Mouse (Mus musculus): Measurements from ENCODE around the gene Tsc22d1. TPM values are rescaled to one million over a fixed set of nuclear protein-coding genes. Genes with fewer than 3 reads are reported as not detected.

The Tsc22d1 gene
- 18.4 and 18.6 TPM in 2 replicates for total RNA-seq (2015; ENCODE audit: low replicate concordance)
- 14.4 and 21.5 TPM in 2 replicates for total RNA-seq (2017; ENCODE audit: low replicate concordance)

DNA sequence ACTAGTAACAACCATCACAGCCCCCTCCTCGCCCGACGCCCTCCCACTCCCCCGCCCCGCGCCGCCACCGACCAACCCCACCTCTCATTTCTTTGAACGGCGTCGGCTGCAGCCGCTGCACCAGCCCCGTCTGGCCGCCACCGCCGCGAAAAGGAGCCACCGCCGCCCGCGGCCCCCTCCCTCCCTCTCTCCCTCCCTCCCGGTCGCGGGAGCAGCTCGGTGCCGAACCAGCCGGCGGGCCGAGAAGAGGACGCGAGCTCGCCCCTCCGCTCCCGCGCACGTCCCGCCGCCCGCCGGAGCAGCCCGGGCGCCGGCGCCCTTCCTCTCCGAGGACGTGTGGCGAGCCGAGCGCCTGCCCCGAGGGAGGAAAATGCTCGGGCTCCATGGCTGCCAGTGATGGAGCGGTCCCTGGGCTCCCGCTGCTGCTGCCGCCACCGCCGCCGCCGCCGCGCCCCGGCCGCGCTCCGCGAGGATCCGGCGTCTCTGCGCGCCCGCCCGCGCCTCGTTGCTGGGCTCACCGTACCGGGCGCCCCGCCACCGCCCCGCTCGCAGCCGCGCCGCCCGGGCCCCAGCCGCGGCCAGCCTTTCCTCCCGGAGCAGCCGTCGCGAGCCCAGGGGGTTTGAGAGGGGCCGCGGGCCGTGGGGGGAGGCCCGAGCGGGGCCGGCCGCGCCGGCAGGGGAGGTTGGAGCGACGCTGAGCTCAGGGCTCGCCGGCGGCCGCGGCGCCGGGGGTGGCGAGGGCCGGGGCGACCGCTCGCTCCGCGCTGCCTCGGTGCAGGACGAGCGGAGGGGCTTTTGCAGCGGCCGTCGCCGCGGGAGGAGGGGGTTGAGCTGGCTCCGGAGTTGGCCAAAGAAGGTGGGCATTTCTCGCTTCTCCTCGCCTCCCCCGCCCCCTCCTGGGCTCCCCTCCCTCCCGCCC is at the start of gene Tsc22d1:
Gene Tsc22d1, plus strand, starts transcription at position 100 of the 919 bp plus-strand sequence.
- ATAC-seq (replicated peaks; ENCODE audit: low FRiP score, poor library complexity, severe bottlenecking): no peak

DNA sequence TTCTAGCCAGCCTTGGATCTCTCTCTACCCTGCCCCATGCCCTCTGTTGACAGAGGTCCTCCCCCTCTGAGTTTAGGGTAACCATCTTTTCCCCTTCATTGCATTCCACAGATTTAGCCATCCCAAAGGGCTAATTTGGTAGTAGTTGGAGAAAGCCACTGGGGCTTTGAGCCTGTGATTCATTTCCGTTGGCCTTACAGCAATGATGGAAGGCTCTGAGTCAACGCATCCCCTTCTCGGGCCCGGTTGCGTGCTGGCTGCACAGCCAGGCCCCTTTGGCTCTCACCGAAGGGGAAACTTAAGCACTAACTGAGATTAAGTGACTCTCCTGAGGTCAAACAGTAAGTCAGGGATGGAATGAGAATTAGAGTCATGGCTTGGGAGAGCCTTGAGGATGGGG is 41.1 kb upstream of the Tsc22d1 start:
- no peak for ATAC-seq (replicated peaks; ENCODE audit: low FRiP score, poor library complexity, severe bottlenecking)

DNA sequence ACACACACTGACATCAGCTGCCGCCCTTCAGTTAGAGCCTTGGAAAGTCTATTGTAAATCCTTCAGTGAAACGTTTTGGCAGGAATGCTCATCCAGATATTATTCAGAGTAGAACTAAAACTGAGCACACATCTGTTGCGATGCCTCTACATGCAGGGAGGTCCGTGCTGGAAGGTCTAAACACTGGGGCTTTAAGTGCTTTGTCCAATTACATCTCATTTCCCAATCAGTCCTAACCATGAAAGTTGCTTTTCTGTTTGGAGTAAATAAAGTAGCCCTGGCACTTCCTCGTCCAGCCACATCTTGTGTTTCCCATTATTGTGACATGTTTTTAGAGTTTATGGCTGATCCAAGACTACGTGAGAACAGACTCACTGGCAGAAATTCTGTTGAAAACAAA is 40.2 kb upstream of the Tsc22d1 start:
- ATAC-seq (replicated peaks; ENCODE audit: low FRiP score, poor library complexity, severe bottlenecking): no peak

GRCm38 (mm10) chr14:76376561-76376960 is 38.2 kb upstream of the Tsc22d1 start:
- no peak for ATAC-seq (replicated peaks; ENCODE audit: low FRiP score, poor library complexity, severe bottlenecking)

DNA sequence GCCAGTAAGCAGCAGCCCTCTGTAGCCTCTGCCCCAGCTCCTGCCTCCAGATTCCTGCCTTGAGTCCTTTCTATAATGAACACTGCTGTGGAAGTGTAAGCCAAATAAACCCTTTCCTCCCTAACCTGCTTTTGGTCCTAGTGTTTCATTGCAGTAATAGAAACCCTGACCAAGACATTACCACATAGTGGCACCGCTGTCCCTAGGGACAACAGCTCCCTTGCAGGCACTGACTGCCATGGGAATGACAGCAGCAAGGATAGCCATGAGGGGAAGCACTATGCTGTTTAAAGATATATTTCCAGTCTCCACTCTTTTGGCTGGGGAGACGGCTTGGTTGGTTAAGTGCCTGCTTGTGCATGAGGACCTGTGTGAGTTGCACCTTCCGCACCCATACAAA is 35.4 kb upstream of the Tsc22d1 start:
- ATAC-seq (replicated peaks; ENCODE audit: low FRiP score, poor library complexity, severe bottlenecking): no peak

GRCm38 (mm10) chr14:76388025-76388424 is 26.7 kb upstream of the Tsc22d1 start:
- ATAC-seq (replicated peaks; ENCODE audit: low FRiP score, poor library complexity, severe bottlenecking): no peak

DNA sequence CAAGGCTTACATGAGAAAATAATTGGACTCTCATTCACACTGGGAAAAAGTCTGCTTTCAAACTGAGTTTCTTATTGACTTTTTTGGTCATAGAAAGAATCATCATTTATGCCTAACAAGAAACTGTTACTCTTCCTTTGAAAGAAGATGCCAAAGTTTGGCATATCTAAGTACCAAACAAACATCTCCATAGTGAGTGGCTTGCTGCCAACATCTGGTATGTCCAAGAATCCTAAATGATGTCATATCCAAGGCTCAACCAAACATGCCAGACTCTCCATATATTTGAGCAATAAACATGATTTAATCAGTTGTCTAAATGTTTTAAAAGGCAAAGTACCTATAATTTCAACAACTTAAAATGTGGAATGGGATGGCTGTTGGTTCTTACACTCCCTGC is 16.5 kb upstream of the Tsc22d1 start:
- no peak for ATAC-seq (replicated peaks; ENCODE audit: low FRiP score, poor library complexity, severe bottlenecking)

GRCm38 (mm10) chr14:76402574-76402973 is 12.2 kb upstream of the Tsc22d1 start:
- ATAC-seq (replicated peaks; ENCODE audit: low FRiP score, poor library complexity, severe bottlenecking): no peak

- ATAC-seq (replicated peaks; ENCODE audit: low FRiP score, poor library complexity, severe bottlenecking): no peak
Observed at GRCm38 (mm10) chr14:76409111-76409510, 5.7 kb upstream of the Tsc22d1 start.

GRCm38 (mm10) chr14:76413773-76414121 is 1.0 kb upstream of the Tsc22d1 start:
- ATAC-seq (replicated peaks; ENCODE audit: low FRiP score, poor library complexity, severe bottlenecking): no peak

DNA sequence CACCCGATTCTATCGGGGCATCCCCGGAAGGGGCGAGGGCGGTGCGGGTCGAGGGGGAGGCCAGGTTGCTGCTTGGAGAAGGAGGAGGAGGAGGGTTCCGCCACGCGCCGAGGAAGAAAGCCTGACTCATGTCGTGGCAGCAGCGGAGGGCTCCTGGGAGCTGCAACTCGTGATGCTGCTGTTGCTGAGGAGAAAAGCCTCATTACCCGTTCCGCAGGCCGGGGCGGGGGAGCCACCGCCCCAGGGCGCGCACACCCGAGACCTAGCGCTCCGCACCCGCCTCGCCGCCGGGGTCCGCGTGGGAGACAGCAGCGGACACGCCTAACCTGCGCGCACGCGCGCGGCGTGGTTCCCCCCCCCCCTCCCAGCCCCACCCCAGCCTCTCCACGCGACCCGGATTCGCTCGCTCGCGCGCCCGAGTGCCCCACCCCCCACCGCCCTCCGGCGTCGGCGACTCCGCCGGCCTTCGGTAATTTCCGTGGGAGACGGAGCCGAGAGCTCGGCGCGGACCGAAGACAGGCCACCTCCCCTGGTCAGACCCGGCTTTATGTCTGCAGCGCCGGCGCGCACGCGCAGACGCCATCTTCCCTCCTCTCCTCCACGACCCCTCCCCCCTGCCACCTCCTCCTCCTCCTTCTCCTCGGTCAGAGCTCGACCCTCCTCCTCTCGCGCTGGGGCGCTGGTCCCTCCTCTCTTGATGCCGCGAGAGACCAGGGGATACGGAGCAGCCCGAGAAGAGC is 469 bp upstream of the Tsc22d1 start:
- no peak for ATAC-seq (replicated peaks; ENCODE audit: low FRiP score, poor library complexity, severe bottlenecking)

GRCm38 (mm10) chr14:76415781-76416301 is 1.1 kb downstream of the Tsc22d1 start:
- no peak for ATAC-seq (replicated peaks; ENCODE audit: low FRiP score, poor library complexity, severe bottlenecking)

DNA sequence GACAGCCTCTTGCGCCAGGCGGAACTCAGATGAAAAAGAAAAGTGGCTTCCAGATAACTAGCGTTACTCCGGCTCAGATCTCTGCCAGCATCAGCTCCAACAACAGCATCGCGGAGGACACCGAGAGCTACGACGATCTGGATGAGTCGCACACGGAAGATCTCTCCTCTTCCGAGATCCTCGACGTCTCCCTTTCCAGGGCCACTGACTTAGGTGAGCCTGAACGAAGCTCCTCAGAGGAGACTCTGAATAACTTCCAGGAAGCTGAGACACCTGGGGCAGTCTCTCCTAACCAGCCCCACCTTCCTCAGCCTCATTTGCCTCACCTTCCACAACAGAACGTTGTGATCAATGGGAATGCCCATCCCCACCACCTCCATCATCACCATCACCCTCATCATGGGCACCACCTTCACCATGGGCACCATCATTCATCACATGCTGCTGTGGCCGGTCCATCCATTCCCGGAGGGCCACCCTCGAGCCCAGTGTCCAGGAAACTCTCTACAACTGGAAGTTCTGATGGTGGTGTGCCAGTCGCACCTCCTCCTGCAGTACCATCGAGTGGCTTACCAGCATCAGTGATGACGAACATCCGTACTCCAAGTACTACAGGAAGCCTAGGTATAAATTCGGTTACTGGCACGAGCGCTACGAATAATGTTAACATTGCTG is 1.7 kb downstream of the Tsc22d1 start:
- no peak for ATAC-seq (replicated peaks; ENCODE audit: low FRiP score, poor library complexity, severe bottlenecking)

GRCm38 (mm10) chr14:76417346-76417745 is 2.6 kb downstream of the Tsc22d1 start:
- no peak for ATAC-seq (replicated peaks; ENCODE audit: low FRiP score, poor library complexity, severe bottlenecking)

- ATAC-seq (replicated peaks; ENCODE audit: low FRiP score, poor library complexity, severe bottlenecking): no peak
Observed at GRCm38 (mm10) chr14:76420726-76421125, 6.0 kb downstream of the Tsc22d1 start.

- no peak for ATAC-seq (replicated peaks; ENCODE audit: low FRiP score, poor library complexity, severe bottlenecking)
Observed at GRCm38 (mm10) chr14:76421162-76421561, 6.4 kb downstream of the Tsc22d1 start.

GRCm38 (mm10) chr14:76425422-76425821 is 10.7 kb downstream of the Tsc22d1 start:
- ATAC-seq (replicated peaks; ENCODE audit: low FRiP score, poor library complexity, severe bottlenecking): no peak

DNA sequence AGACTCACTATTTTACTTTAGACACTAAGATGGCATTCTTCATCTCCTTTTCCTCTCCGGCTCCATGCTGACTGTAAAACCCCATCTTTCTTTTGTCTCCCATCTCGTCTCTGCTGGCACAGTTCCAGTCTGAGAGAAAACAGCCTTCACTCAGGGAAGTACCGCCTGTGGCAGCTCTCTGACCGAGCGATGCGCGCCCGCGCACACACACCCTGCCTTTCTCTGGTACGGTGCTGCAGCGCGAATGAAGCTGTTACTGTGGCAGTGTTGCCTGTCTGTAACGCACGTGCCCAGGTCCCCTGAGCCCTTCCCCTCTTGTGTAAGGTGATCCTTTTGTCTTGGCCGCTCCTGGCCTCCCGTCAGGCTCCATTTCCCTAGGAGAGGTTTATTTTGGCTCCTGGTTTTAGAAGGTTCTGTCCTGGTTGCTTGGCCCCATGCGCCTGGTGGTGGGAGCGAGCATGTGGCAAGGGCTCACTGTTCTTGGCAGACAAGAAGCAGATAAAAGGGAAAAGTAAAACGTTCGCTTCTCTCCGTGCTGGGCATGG is 11.3 kb downstream of the Tsc22d1 start:
- ATAC-seq (replicated peaks; ENCODE audit: low FRiP score, poor library complexity, severe bottlenecking): no peak

GRCm38 (mm10) chr14:76428855-76429254 is 14.1 kb downstream of the Tsc22d1 start:
- no peak for ATAC-seq (replicated peaks; ENCODE audit: low FRiP score, poor library complexity, severe bottlenecking)

DNA sequence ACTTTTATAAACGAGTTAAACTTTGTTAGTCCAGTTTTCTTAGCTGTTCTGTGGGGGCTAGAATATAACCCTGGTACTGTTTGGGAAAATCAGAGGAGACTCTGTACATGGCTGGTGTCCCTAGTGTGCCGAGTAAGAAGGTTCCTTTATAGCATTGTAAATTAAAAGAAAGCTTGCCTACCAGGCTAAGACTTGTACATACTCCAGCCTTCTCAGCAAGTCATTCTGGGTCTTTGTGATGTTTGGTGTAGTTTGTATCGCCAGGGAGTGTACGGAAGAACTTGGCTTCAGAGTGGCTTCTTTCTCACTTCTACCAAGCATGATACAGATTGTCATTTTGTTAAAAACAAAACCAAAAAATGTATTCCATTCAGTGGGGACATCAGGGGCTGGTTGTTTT is 17.2 kb downstream of the Tsc22d1 start:
- ATAC-seq (replicated peaks; ENCODE audit: low FRiP score, poor library complexity, severe bottlenecking): no peak

Measured in erythroblast, adult 5-6 weeks (primary cell).